Mouse (Mus musculus) spleen, adult 2 months (tissue): ENCODE data around the gene Mog.

Experiments
- CTCF ChIP-seq: fragments of 200-500 bp; IDR thresholded peaks from 2 replicates; pipeline ENCODE4 v1.5.1; 2011; ENCODE audit warnings: mild to moderate bottlenecking, inconsistent platforms; ENCODE audit not compliant: insufficient read depth, insufficient read length, insufficient replicate concordance; ENCODE audit errors: extremely low read depth
- POLR2A ChIP-seq: fragments of 200-500 bp; IDR thresholded peaks from 2 replicates; pipeline ENCODE4 v1.6.1; 2011; ENCODE audit warnings: low read depth, low read length, inconsistent platforms

- TF ChIP-seq POLR2A (no peak), CTCF (no peak)
These were observed 5.5 kb upstream of the Mog start for GRCm38 (mm10) chr17:37028683-37029120.
